Mouse (Mus musculus) megakaryocyte progenitor cell, adult 5-6 weeks (primary cell): ENCODE measurements around the gene Sgpp2. TPM values are rescaled to one million over a fixed set of nuclear protein-coding genes. Genes with fewer than 3 reads are reported as not detected.

Source experiments
- ATAC-seq: replicated peaks from 2 replicates; pipeline ENCODE4 v1.8.0; 2016; ENCODE audit warnings: mild to moderate bottlenecking, moderate TSS enrichment, inconsistent platforms; ENCODE audit not compliant: poor library complexity
- total RNA-seq, 2 experiments: library from RNA; stranded (forward) in 1 of 2; stranded (reverse) in 1 of 2; fragments of 157-497, 149-512 nt in 1 of 2; fragments of 200-1000 nt in 1 of 2; gene quantifications; 2 replicates each; pipeline versions ENCODE4 v1.2.3 to v1.2.4; 2015 to 2017

Gene Sgpp2
- total RNA-seq (2015) = not detected in 2 replicates
- total RNA-seq (2017) = not detected in 2 replicates

GRCm38 (mm10) chr1:78310021-78310752 is at the start of gene Sgpp2:
TSS of gene Sgpp2 (plus strand) at chr1:78310345.
- no peak for ATAC-seq

- no peak for ATAC-seq
These were observed 42.6 kb upstream of the Sgpp2 start for GRCm38 (mm10) chr1:78267519-78267918.

- ATAC-seq = no peak
These were observed 37.2 kb upstream of the Sgpp2 start for GRCm38 (mm10) chr1:78272915-78273314.

GRCm38 (mm10) chr1:78279128-78279527 is 31.0 kb upstream of the Sgpp2 start:
- ATAC-seq = no peak

GRCm38 (mm10) chr1:78292397-78292796 is 17.7 kb upstream of the Sgpp2 start:
- ATAC-seq = no peak

- no peak for ATAC-seq
These were observed 10.4 kb upstream of the Sgpp2 start for GRCm38 (mm10) chr1:78299670-78300225.

GRCm38 (mm10) chr1:78308688-78309087 is 1.5 kb upstream of the Sgpp2 start:
- ATAC-seq = no peak

- ATAC-seq = no peak
These were observed 865 bp upstream of the Sgpp2 start for GRCm38 (mm10) chr1:78309280-78309679.

GRCm38 (mm10) chr1:78310861-78311341 is 756 bp downstream of the Sgpp2 start:
- ATAC-seq = no peak

GRCm38 (mm10) chr1:78311482-78311881 is 1.3 kb downstream of the Sgpp2 start:
- no peak for ATAC-seq

GRCm38 (mm10) chr1:78312917-78313316 is 2.8 kb downstream of the Sgpp2 start:
- ATAC-seq = no peak

- no peak for ATAC-seq
These were observed 3.8 kb downstream of the Sgpp2 start for GRCm38 (mm10) chr1:78313961-78314360.

GRCm38 (mm10) chr1:78318089-78318760 is 8.1 kb downstream of the Sgpp2 start:
- ATAC-seq = no peak

GRCm38 (mm10) chr1:78320291-78320690 is 10.1 kb downstream of the Sgpp2 start:
- no peak for ATAC-seq

- ATAC-seq = no peak
These were observed 12.1 kb downstream of the Sgpp2 start for GRCm38 (mm10) chr1:78322098-78322778.

- ATAC-seq = no peak
These were observed 12.7 kb downstream of the Sgpp2 start for GRCm38 (mm10) chr1:78322844-78323243.

GRCm38 (mm10) chr1:78324044-78324443 is 13.9 kb downstream of the Sgpp2 start:
- ATAC-seq = no peak

GRCm38 (mm10) chr1:78325851-78326250 is 15.7 kb downstream of the Sgpp2 start:
- no peak for ATAC-seq

GRCm38 (mm10) chr1:78328646-78329045 is 18.5 kb downstream of the Sgpp2 start:
- ATAC-seq = no peak

GRCm38 (mm10) chr1:78329861-78330260 is 19.7 kb downstream of the Sgpp2 start:
- no peak for ATAC-seq

GRCm38 (mm10) chr1:78330620-78331158 is 20.5 kb downstream of the Sgpp2 start:
- no peak for ATAC-seq
